Comparison of ENCODE assay signal across 14 mouse cellular contexts in genomic region chr2:165319503-165319902, GRCm38 (mm10). TPM values are rescaled to one million over a fixed set of nuclear protein-coding genes. Genes with fewer than 3 reads are reported as not detected.
A peak's percentile ranks its signal among the peaks of the same experiment; 100 is the strongest.
DNase-seq lines count a peak whose midpoint lies in the region; ATAC-seq and TF ChIP-seq lines count a peak whose summit lies in the region.
"Had no signal": no experiment of that assay in that cellular context is flagged by ENCODE, and none has a peak within 500 bp of the region (broad histone marks: within the 10 kb centered on the region; RNA-seq: fewer than 3 reads in every experiment).

No protein-coding gene starts in this region.

- H3K4me2 ChIP-seq in heart, embryonic 15.5 days, result no peak overlapping the region
- H3K4me2 ChIP-seq: limb, embryonic 13.5 days had no signal

- TF ChIP-seq CTCF in lung, adult 2 months (IDR thresholded peaks at IDR 0.05; ENCODE audit: insufficient read depth, low read length), result no peak

- H3K9ac ChIP-seq in heart, embryonic 15.5 days, result no peak overlapping the region
- H3K9ac ChIP-seq: embryonic facial prominence, embryonic 15.5 days; forebrain, postnatal 0 days; limb, embryonic 13.5 days had no signal

- H3K27ac ChIP-seq in heart, embryonic 15.5 days, result peak overlapping the region; percentile 78
- H3K27ac ChIP-seq: limb, embryonic 13.5 days had no signal

- DNase-seq in heart, adult 9 months (ENCODE audit: low spot score in 2 of 2), result no peak
- peak; percentile 37 to 39 for DNase-seq in lung, adult 18-20 months
- no peak for DNase-seq in lung, adult 2 months
- DNase-seq in frontal cortex, postnatal 10 days (ENCODE audit: low spot score in 2 of 2), result no peak
- DNase-seq: forebrain, postnatal 0 days; heart, adult 18-20 months; midbrain, embryonic 14.5 days had no signal

- 28% methylated on average over 4 of the region's 4 CpGs for WGBS in heart, embryonic 15.5 days
- 21% methylated on average over 4 of the region's 4 CpGs for WGBS in lung, adult 2 months

- TF ChIP-seq POLR2A in lung, adult 2 months (IDR thresholded peaks at IDR 0.05; ENCODE audit: borderline replicate concordance, extremely low read depth, low read depth, low read length), result no peak

- no peak overlapping the region for H3K4me3 ChIP-seq in heart, embryonic 15.5 days
- no peak overlapping the region for H3K4me3 ChIP-seq in lung, adult 2 months (replicated peaks; ENCODE audit: extremely low read depth, low read depth, low read length)
- H3K4me3 ChIP-seq: embryonic facial prominence, embryonic 15.5 days; limb, embryonic 13.5 days had no signal

- ATAC-seq in heart, embryonic 15.5 days (replicated peaks; ENCODE audit: insufficient number of reproducible peaks, insufficient read depth, low FRiP score, low read depth), result no peak
- peak; percentile 24 for ATAC-seq in common myeloid progenitor, adult 5-6 weeks (replicated peaks; ENCODE audit: low read depth, poor library complexity, severe bottlenecking)
- peak; percentile 21; the same call in 1 of the 2 replicates for ATAC-seq in megakaryocyte progenitor cell, adult 5-6 weeks (replicated peaks; ENCODE audit: poor library complexity)
- ATAC-seq in activated CD4-positive, CD25-positive, alpha-beta regulatory T cell, adult 4 months, result no peak
- ATAC-seq: forebrain, postnatal 0 days had no signal

- no peaks in the 10 kb centered on the region for H3K9me3 ChIP-seq in heart, embryonic 15.5 days (replicated peaks)
- H3K9me3 ChIP-seq: embryonic facial prominence, embryonic 15.5 days; limb, embryonic 13.5 days had no signal

- H3K36me3 ChIP-seq in heart, embryonic 15.5 days, result peaks cover 14% of the 10 kb centered on the region

- no peaks in the 10 kb centered on the region for H3K27me3 ChIP-seq in heart, embryonic 15.5 days
- H3K27me3 ChIP-seq: embryonic facial prominence, embryonic 15.5 days; limb, embryonic 13.5 days had no signal

- H3K4me1 ChIP-seq in heart, embryonic 15.5 days (replicated peaks), result peaks cover 65% of the 10 kb centered on the region
- H3K4me1 ChIP-seq in lung, adult 2 months (ENCODE audit: control insufficient read depth, insufficient read depth, low read length), result peaks cover 62% of the 10 kb centered on the region

RNA-seq across cellular contexts. Expression of gene Elmo2, which starts 6.8 kb away (rescaled TPM):
- polyA plus RNA-seq in heart, embryonic 15.5 days (2015; fragmentation: Nextera tagmentation; extraction: Ambion mirVana), result 33.8 and 49.5 TPM in 2 replicates
- polyA plus RNA-seq in lung, adult 2 months (2012; rRNA removed), result 95.0 and 148 TPM in 2 replicates
- 17.4 and 29.7 TPM in 2 replicates for total RNA-seq in common myeloid progenitor, adult 5-6 weeks (2017)
- total RNA-seq in megakaryocyte progenitor cell, adult 5-6 weeks (2015), result 45.9 and 49.3 TPM in 2 replicates
- total RNA-seq in megakaryocyte progenitor cell, adult 5-6 weeks (2017), result 30.6 and 32.2 TPM in 2 replicates
- 10 to 100 TPM; 30.4 to 35.4 TPM for polyA plus RNA-seq in activated CD4-positive, CD25-positive, alpha-beta regulatory T cell, adult 4 months (2017; shearing (Covaris generic))

RNA-seq across cellular contexts. Expression of gene Slc35c2, which starts 31.8 kb away (rescaled TPM):
- polyA plus RNA-seq in heart, embryonic 15.5 days (2015; fragmentation: Nextera tagmentation; extraction: Ambion mirVana), result 32.1 and 45.7 TPM in 2 replicates
- 52.3 and 55.0 TPM in 2 replicates for polyA plus RNA-seq in lung, adult 2 months (2012; rRNA removed)
- total RNA-seq in common myeloid progenitor, adult 5-6 weeks (2017), result 34.9 and 47.0 TPM in 2 replicates
- total RNA-seq in megakaryocyte progenitor cell, adult 5-6 weeks (2015), result 45.9 and 57.3 TPM in 2 replicates
- total RNA-seq in megakaryocyte progenitor cell, adult 5-6 weeks (2017), result 64.5 and 76.7 TPM in 2 replicates
- polyA plus RNA-seq in activated CD4-positive, CD25-positive, alpha-beta regulatory T cell, adult 4 months (2017; shearing (Covaris generic)), result 10 to 100 TPM; 31.1 to 45.6 TPM

RNA-seq across cellular contexts. Expression of gene Zfp663, which starts 49.0 kb away (rescaled TPM):
- 0.20 and 0.24 TPM in 2 replicates for polyA plus RNA-seq in heart, embryonic 15.5 days (2015; fragmentation: Nextera tagmentation; extraction: Ambion mirVana)
- polyA plus RNA-seq in lung, adult 2 months (2012; rRNA removed), result 0.46 and 1.3 TPM in 2 replicates
- total RNA-seq in common myeloid progenitor, adult 5-6 weeks (2017), result not detected in 2 replicates
- not detected in 2 replicates for total RNA-seq in megakaryocyte progenitor cell, adult 5-6 weeks (2015)
- not detected in 2 replicates for total RNA-seq in megakaryocyte progenitor cell, adult 5-6 weeks (2017)
- polyA plus RNA-seq in activated CD4-positive, CD25-positive, alpha-beta regulatory T cell, adult 4 months (2017; shearing (Covaris generic)), result not detected
- total RNA-seq: heart, adult 18-20 months had no signal
- polyA plus RNA-seq: thymus, postnatal 0 days had no signal

Comparison
In these comparisons a context has a peak if more than half of its experiments do, and no peak if none do; other contexts are left out.
1. DNase-seq: peak in lung, adult 18-20 months (2 of 2); none in heart, adult 9 months (0 of 2), lung, adult 2 months (single experiment) and frontal cortex, postnatal 10 days (0 of 2).
2. ATAC-seq: peak in common myeloid progenitor, adult 5-6 weeks (single experiment) and megakaryocyte progenitor cell, adult 5-6 weeks (single experiment); none in heart, embryonic 15.5 days (single experiment) and activated CD4-positive, CD25-positive, alpha-beta regulatory T cell, adult 4 months (single experiment).